Mouse (Mus musculus) erythroblast, embryonic 14.5 days (primary cell): Measurements from ENCODE around the gene Zxdc.

Experiments used
- GATA1 ChIP-seq: IDR thresholded peaks from 2 replicates; pipeline ENCODE4 v1.6.1; 2012; ENCODE audit warnings: low read length, inconsistent platforms, mixed read lengths
- TAL1 ChIP-seq: IDR thresholded peaks from 3 replicates; pipeline ENCODE4 v1.6.1; 2012; ENCODE audit warnings: low read length, inconsistent platforms, mixed read lengths

GRCm38 (mm10) chr6:90377708-90378107 is 8.4 kb downstream of the Zxdc start:
- no peak for TF ChIP-seq GATA1
- no peak for TF ChIP-seq TAL1
